Mouse (Mus musculus) right cerebral cortex, postnatal 25 days (tissue): Measurements from ENCODE around the gene Galnt4.

Experiments used
- DNase-seq: peaks from one replicate; pipeline ENCODE4 v3.0.0; 2022

Gene Galnt4

DNA sequence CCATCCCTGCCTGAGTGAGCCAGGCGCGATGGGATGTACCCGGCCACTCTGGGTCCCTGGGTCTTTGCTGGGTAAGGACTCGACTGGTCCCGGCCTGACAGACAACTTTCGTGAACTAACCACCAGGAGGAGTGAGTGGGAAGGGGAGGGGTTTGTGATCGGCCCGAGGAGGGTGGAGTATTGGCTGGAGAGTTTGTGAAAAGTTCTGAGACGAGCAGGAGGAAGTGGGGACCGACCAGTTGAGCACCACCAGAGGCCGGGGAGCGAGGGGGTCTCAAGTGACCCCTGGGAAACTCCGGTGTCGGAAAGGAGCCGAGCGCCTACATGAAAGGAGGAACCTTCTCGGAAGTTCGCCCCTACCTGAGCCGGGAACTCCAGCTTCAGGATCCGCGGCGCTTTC, at the start of gene Galnt4:
TSS of gene Galnt4 (plus strand) at position 196 of the 400 bp plus-strand sequence.
- DNase-seq: peak; percentile 62

DNA sequence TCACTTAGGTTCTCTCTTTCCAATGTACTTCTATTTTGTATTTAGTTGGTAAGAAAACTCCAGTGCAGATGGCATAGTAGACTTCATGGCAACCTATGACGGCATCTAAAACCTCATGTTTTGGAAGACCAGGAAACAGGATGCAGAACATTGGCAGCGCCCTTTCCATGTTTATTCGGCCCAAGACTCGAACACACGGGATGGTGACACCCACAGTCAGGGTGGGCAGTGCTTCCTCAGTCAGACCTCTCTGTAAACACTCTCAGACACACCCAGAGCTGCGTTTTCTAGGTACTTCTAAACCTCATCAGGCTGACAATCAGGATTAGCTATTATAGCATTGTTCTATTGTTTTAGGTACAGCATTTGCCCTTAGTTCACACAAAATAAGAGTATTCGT, 47.4 kb upstream of the Galnt4 start:
- DNase-seq: no peak

DNA sequence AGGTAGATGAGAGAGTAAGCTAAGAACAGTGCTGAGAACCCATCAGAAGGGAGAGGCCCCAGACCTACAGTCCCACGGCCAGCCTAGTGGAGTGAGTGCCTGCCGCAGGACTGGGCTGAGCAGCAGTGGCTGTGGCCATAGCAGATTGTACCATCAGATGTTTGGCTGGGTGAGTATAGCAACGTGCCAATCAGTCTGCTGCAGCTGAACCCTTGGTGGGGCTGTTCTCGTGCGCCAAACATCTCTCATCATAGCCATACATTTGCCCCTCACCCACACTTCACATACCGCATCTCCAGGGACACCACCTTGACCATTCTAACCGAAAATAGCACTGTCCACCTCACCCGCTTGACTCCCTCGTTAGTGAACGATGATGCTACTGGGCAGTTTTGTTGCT, 46.5 kb upstream of the Galnt4 start:
- no peak for DNase-seq

DNA sequence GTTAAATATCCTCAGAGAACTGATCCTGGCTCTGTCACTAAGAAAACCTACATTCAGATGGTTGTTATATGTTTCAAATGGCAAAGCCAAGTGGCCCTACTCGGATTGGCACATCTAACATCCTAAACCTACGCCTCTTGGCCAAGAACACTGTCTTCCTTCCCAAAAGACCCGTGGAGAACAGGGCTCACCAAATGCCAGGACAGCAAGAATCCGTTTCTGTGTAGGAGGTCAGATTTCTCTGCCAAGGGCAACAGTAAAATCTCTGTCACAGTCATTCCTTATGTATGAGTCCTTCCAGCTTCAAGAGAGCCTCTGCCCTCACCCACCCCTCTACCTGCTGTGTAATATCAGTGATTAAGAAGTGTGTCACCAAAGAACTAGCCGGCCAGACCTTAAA, 45.4 kb upstream of the Galnt4 start:
- DNase-seq: no peak

DNA sequence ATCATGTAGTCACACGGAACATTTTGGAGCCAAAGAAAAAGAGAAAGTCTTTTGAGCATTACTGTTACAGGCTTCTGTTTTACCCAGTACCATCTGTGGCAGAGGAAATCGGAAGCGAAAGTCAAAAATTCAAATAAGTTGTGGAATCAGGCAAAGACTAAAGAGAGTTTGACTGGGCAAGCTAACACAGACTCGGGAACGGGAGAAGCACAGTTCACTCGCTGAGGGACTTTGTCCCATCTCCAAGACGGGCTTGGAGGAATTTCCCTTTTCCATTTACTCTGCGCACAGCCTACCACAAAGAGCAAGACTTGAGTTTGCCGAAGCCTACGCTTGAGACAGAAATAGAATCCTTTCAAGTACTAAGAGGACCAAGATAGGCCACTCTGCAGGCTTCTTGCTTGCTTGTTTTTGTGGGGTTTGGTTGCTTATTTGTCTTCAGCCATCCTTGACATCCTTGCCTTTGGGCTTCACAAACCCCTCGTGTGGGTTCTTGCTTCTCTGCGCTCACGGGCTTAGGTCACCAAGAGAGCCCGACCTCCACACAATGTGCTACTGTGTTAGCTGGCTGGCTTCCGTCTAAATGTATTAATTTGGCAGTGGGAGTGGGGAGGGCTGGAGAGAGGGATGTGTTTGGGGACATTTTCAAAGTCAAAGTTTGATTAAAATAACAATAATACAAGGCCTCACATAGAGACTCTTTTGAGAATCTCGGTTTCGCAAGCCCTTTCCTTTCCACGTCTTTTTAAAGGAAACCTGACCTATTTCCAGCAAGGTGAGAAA, 31.7 kb upstream of the Galnt4 start:
- peak; percentile 37 for DNase-seq

DNA sequence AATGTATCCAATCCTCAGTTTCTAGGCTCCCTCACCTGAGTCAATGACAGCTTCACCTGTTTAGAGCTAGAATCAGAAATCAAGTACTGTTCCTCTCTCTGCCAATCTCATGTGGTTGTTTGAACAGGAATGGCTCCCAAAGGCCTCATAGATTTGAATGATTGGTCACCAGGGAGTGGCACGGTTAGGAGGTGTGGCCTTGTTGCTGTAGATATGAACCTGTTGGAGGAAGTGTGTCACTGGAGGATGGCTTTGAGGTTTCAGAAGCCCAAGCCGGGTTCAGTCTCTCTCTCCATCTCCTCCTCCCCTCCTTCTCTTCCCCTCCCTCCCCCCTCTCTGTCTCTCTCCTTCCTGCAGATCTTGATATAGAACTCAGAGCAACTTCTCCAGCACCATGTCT, 29.3 kb upstream of the Galnt4 start:
- DNase-seq: no peak

DNA sequence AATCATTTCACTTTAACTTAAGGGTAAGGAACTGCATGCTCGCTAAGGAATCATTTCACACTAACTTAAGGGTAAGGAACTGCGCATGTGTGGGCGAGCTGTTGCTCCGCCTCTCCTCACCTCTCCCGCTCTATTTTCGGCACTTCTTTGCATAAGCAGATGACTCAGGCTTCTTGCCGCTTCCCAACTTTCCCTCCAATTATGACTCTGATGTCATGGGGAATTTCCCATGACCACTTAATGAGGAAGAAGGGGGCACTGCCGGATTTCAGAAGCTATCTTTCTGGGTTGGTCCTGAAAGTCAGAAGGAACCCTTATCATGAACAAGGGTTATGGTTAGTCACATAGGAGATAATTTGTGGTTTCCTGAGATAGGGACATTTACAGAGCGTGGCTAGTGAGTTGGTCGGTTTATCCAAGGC, 26.4 kb upstream of the Galnt4 start:
- DNase-seq: peak; percentile 55

DNA sequence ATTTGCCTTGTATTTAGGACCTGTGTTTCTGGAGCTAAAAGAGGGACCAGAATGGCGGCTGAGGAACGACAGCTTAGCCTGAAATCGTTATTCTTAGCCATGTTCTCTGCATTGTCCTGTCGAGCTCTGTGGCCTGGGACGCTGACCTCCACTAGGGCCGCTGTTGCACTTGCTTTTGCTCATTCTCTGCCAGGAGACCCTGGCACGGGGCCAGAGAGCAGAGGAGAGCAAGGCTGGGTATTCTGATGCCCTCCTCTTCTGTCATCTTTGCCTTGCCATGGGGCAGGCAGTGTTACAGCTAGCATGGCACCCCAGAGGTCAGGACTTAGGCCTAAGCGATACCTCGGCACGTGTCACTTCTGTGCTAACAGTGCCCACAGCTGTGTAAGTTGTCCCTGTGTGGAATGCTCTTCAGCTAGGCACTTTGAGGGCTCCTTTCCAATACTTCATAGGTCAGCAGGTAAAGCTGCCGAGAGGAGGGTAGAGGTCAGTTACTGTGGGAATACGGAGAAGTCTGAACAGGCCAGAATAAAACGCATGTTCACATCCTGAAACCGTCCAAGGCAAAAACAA, 24.4 kb upstream of the Galnt4 start:
- no peak for DNase-seq

DNA sequence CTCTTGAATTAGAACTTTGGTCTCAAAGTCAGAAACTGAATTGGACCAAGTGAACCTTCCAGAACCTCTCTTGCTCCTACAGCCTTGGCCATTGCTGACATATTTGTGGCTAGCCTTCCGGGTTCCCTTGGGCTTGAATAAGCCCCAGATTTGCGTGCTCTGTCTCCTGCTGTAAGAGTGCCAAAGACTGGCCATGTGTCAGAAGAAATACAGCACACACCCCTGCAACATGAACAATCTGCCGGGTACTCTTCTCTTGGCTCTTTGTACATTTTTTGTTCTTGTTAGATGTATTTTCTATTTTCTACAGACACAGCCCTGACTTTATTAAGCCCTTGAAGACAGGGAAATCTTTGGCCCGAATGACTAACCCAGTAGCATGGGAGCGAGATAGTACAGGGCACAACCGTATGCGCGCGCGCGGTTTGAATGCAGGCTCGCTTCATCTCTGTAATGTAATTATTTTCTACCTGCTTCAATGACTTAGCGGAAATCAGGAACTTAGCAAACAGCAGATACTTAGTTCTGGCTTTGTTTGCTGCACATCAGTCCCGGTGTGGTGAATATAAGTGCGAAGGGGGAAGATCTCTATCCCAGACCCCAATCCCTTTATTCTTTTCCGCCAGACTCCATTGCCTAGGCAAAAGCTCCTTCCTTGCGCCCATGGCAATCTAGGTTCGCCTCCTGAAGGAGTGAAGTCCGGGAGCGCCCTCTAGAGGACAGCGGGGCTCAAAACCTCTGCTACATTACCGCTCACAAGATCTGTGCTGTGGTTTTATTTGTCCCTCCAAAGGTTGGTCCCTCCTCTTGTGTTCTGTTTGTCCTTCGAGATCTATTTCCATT, 23.3 kb upstream of the Galnt4 start:
- DNase-seq: peak; percentile 86

DNA sequence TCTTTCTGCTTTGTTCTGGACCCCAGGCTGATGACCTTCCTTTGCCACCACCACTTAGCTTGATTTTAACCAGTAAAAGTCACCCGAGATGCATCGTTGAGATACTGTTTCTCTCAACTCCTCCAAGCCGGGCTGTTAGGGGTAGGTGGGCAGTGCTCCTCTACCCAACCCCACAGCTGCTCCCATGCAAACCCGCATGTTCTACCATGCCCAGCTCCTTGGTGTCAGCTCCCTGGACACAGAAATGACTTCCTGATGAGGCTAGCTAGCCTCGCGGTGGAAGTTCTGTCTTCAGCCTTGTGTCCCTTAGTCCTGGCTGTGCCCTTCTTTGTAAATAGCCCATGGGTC, 22.7 kb upstream of the Galnt4 start:
- DNase-seq: no peak

DNA sequence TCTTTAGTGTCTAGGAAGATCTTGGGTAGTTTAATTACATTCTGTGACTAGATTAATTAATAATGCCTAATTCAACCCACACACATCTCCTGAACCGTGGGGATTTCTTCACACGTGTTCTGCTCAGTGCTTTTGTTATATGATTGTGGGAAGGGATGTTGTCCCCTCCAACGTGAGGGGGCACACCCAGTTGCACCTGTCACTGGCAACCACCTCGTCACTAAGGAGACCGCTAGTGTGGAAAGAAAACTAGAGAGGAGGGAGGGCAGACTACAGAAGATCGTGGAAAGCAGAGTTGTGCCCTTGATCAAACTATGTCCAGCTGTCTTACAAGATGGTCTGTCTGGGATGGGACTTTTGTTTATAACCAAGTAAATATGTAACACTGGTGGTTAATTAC, 21.9 kb upstream of the Galnt4 start:
- DNase-seq: no peak

DNA sequence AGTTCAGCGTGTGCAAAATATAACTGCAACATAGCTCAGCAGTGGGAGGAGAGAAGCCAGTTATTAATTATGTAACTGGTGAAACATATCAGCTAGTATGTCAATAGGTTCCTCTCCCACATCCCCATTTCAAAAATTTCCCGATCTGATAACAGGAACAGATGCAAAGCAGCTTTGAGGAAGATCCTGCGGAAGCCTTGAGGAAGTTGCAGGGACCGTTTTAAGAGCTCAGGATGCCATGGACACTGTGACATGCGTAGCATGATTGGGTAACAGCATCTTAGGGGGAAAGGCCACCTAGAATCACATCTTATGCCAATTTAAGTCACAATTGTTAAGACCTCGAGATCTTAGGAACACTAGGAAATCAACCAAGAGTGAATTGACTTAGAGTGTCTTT, 18.1 kb upstream of the Galnt4 start:
- DNase-seq: no peak

DNA sequence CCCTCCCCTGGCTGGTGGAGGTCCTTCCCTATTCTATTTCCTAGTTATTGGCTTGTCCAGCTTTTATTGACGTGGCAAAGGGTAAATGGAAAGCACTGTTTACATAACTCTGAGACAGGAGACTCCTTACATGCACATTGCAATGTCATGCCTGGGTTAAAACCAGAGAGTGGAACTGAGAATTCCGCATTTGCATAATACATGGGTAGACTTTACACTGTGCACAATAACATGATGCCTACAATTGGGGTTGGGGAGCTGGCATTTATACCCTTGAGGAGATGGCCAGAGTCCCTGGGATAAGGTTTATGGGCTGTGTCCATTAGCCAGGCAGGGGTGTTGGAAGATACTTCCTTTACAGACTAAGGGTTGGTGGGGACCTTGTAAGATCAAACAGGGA, 14.6 kb upstream of the Galnt4 start:
- DNase-seq: no peak

DNA sequence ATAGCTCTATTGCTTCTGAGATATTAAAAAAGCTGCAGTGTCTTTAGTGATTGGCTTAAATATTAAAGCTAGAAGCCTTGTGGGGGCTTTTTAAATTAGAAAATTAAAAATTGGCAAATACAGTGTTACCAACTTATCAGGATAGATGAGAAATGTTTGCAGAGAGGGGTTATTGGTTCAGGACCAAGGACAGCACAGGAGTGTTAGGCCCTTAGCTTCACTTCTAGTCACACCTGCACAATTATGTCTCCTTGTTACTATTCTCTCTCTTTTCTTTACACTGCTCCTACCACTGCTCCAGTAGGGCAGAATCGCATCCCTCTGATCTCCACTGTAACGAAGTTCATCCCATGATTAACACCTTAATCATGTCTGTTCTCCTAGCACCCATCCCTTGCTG, 12.8 kb upstream of the Galnt4 start:
- no peak for DNase-seq

DNA sequence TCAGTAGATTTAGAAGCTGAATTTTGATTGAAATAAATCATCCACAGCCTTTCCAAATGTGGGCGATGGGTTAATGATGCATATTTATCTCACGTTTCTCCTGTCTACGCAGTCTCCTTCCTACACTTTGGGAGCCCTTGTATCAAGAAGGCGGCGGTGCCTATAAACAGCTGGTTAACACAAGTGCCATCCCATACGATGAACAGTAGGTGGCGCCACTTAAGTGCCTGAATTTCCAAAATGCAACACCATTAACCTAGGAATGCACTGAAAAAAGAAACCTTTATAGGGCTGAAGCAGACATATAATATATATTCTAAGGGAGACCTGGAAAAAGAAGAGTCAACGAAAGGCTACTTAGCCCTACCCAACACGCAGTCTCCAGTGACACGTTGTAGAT, 10.6 kb upstream of the Galnt4 start:
- no peak for DNase-seq

DNA sequence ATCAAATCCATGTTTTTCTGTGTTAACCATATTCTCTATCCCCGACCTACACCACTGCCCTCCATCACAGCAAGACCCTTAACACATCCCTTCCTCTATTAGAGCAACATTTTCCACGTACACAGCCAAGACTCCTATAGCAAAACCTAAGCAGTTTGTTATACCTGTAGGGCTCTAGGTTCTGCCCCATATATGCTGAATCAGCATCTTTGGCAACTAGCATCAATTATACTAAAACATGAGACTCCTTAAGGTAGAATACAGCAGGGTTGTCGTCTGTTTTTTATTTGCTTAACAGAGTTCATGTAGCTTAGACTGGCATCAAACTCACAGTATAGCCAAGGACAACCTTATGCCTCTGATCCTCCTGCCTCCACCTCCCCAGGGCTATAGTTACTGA, 2.4 kb upstream of the Galnt4 start:
- no peak for DNase-seq

DNA sequence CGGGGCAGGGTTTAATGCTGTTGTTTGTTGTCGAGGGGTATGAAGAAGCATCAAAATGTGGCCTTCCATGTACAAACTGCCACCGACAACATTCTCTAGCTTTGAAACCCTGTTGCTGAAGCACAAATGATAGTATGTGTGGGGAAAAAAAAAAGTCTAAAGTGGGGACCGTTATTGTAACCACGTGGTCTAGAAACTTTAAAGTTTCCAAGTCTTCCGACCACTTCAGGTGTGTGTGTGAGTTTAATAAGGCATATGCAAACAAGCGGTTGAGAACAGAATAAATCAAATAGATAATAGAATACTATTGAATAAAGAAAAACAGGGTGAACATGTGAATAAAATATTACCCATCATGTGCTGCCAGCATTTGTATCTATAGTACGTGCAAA, 1.7 kb upstream of the Galnt4 start:
- DNase-seq: no peak

DNA sequence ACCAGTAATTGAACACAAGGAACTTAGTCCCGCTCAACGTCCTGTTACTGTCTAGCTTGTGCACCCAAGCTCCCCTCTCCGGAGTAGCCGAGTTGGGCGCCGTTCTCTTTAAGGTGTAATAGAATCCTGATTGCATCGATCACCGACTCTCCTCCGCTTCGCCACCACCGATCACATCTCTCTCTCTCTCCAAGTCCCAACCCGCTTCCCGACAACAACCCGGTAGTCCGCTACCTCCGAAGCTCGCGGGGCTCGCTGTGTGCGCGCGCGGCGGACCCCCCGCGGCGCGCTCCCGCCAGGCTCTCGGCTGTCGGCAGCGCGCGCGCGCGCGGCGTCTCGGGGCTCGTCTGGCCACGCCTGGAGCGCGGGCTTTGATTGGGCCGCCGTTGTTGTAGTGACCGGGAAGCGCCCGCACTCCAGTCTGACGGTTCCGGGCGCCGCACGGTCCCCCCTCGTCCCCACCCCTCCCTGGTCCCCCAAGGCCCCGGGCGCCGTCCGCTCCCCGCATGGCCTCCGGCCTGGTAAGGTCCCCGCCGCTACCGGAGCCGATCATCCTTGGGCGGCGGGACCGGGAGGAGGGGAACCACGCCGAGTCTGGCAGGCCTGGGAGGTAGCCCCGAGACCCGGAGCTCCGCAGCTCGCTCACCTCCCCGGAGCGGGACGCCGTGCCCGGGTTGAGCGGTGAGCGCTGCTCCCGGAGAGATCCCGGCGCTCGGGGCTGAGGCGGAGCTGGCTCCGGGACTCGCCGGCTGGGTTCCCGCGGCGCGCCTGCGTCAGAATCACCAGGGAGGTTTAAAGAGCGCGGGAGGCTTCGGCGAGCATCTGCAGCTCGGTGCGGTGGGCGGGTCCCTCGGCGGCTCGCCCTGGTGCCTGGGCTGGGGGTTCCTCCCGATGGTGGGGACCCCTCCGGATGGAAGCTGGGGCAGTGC, 992 bp upstream of the Galnt4 start, which contains the start of gene Poc1b:
TSS of gene Poc1b (plus strand) at position 334 of the 929 bp plus-strand sequence.
- DNase-seq: peak; percentile 85

DNA sequence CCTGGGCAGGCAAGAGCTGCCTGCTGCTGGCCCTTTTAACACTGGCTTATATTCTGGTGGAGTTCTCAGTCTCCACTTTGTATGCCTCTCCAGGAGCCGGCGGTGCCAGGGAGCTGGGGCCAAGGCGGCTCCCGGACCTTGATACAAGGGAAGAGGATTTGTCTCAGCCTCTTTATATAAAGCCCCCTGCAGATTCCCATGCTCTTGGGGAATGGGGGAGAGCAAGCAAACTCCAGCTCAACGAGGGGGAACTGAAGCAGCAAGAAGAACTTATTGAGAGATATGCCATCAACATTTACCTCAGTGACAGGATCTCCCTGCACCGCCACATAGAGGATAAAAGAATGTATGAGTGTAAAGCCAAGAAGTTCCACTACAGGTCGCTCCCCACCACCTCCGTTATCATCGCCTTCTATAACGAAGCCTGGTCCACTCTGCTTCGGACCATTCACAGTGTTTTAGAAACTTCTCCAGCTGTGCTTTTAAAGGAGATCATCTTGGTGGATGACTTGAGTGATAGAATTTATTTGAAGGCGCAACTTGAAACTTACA, 548 bp downstream of the Galnt4 start:
- no peak for DNase-seq

DNA sequence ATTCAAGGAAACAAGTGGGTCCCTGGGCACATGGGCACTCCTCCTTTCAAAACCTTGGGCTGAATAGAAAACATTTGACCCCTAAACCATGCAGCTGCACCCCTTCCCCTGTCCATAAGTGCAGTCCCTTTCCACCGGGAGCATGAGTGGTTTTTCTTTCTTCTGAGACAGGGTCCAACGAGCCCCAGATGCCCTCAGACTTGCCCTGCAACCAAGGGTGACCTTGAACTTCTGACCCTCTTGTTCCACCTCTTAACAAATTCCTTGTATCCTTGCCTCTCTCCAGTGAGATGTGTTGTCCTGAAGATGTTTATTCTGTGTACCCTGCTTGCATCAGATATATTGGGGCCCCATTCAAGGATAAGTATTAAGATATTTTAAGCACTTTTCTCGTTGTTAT, 5.6 kb downstream of the Galnt4 start:
- DNase-seq: no peak

DNA sequence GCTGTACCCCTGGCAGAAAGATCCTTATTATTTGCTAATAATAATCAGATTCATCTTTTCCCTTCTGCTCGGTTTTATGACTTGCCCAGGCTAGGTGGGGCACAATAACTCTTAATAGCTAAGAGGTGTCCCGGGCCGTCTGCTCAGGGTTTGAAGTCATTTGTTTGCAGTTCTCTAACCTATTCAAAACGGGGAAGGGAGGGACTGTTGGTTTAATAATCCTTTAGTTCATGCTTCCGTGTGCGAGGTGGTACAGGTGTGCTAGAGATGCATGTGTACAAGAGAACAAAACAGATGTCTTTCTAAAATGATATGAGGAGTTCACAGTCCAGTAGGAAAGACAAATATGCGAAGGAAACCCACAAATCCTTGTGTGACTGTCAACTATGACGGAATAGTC, 6.3 kb downstream of the Galnt4 start:
- no peak for DNase-seq

DNA sequence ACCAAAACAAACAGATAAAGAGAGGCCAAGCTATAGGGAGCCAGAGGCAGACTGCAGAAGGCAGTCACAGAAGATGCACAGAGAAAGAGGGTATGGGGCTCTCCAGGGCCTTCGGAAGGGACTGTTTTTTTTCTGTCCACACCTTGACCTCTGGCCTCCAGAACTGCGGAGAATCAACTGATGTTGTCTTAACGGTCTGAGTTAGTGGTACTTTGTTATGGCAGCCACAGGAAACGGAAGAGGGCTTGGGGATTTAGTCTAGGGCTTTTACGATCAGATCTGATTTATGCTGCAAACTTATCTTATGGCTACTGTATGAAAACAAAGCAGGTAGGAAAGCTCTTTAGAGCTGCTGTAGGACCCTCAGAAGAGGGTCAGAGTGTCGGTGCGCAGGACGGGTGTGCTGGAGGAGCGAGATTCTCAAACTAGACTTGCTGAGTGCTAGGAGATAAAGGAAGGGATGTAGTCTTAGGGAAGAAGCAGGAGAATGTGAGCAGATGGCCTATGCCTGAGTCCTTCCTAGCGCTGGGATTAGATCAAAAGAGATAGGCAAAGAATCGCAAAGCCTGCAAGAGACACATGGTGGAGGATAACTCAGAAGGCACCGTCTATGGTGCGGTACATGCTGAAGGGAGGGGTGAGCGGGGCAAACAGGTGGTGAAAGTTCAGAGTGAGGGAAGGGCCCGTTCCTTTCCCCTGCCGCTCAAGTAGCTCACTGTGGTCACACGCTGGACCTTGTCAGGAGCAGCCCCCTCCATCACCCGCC, 7.7 kb downstream of the Galnt4 start:
- no peak for DNase-seq
